ENCODE assay signal across 23 mouse cellular contexts in the genomic region with DNA sequence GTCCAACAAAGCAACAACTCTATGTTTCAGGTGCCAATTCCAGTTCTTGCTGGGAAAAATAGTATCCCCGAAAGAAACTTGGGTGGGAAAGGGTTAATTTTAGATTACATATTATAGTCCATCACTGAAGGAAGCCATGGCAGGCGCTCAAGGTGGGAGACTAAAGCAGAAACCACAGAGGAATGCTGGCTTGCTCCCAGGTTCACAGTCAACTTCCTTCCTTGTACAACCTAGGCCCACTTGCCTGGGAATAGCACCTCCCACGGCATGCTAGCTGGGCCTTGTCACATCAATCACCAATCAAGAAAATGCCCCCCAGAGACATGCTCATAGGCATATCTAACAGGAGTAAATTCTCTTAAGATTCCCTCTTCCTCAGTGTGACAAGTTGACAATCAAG. TPM values are rescaled to one million over a fixed set of nuclear protein-coding genes. Genes with fewer than 3 reads are reported as not detected.
DNase-seq lines count a peak whose midpoint lies in the region; ATAC-seq lines count a peak whose summit lies in the region.
"Had no signal": no experiment of that assay in that cellular context is flagged by ENCODE, and none has a peak within 500 bp of the region (broad histone marks: within the 10 kb centered on the region; RNA-seq: fewer than 3 reads in every experiment).

No protein-coding gene starts in this region.

- no peak overlapping the region for H3K4me2 ChIP-seq in liver, embryonic 15.5 days
- H3K4me2 ChIP-seq in liver, embryonic 11.5 days, result no peak overlapping the region
- no peak overlapping the region for H3K4me2 ChIP-seq in forebrain, embryonic 14.5 days (ENCODE audit: low read length)

- no peaks in the 10 kb centered on the region for H3K27me3 ChIP-seq in liver, embryonic 15.5 days
- H3K27me3 ChIP-seq in liver, embryonic 11.5 days (replicated peaks; ENCODE audit: control insufficient read depth, insufficient read depth, low read length), result no peaks in the 10 kb centered on the region
- H3K27me3 ChIP-seq in forebrain, embryonic 14.5 days (replicated peaks; ENCODE audit: control insufficient read depth, insufficient read depth, low read length), result no peaks in the 10 kb centered on the region
- H3K27me3 ChIP-seq: CH12.LX had no signal

- no peaks in the 10 kb centered on the region for H3K9me3 ChIP-seq in liver, embryonic 15.5 days (replicated peaks)
- no peaks in the 10 kb centered on the region for H3K9me3 ChIP-seq in liver, embryonic 11.5 days (ENCODE audit: control insufficient read depth, low read length)
- no peaks in the 10 kb centered on the region for H3K9me3 ChIP-seq in forebrain, embryonic 14.5 days (replicated peaks; ENCODE audit: control insufficient read depth, low read length)
- H3K9me3 ChIP-seq: G1E had no signal

- peaks cover 30% of the 10 kb centered on the region for H3K4me1 ChIP-seq in liver, embryonic 15.5 days (replicated peaks)
- peaks cover 6% of the 10 kb centered on the region for H3K4me1 ChIP-seq in liver, embryonic 11.5 days (replicated peaks; ENCODE audit: control insufficient read depth, insufficient read depth, low read length)
- no peaks in the 10 kb centered on the region for H3K4me1 ChIP-seq in forebrain, embryonic 14.5 days (ENCODE audit: control insufficient read depth, insufficient read depth, low read length)

- 65% methylated on average over 3 of the region's 3 CpGs for WGBS in liver, embryonic 15.5 days (ENCODE audit: insufficient replicate concordance)
- WGBS in liver, embryonic 11.5 days, result 70% methylated on average over 3 of the region's 3 CpGs
- 87% methylated on average over 3 of the region's 3 CpGs for WGBS in forebrain, embryonic 14.5 days

- 0 out of 2 replicates have a peak overlapping the region, but pooled peaks have one; percentile 3 for H3K27ac ChIP-seq in liver, embryonic 15.5 days (replicated peaks)
- H3K27ac ChIP-seq in liver, embryonic 11.5 days (ENCODE audit: low read depth, low read length), result no peak overlapping the region
- no peak overlapping the region for H3K27ac ChIP-seq in forebrain, embryonic 14.5 days (ENCODE audit: low read depth, low read length)

- no peak overlapping the region for H3K9ac ChIP-seq in liver, embryonic 15.5 days
- no peak overlapping the region for H3K9ac ChIP-seq in liver, embryonic 11.5 days (ENCODE audit: low read depth, low read length)
- H3K9ac ChIP-seq in forebrain, embryonic 14.5 days (ENCODE audit: low read length), result no peak overlapping the region

- ATAC-seq in liver, embryonic 15.5 days (ENCODE audit: insufficient read depth), result no peak
- ATAC-seq in liver, embryonic 11.5 days (replicated peaks; ENCODE audit: low FRiP score), result no peak
- peak; percentile 65 to 71 for ATAC-seq in hematopoietic stem cell, adult 5-6 weeks (replicated peaks in 1 of 2; ENCODE audit: insufficient read depth in 1 of 2, low FRiP score in 2 of 2, low TSS enrichment in 1 of 2, low read depth in 1 of 2, poor library complexity in 2 of 2, severe bottlenecking in 2 of 2)
- ATAC-seq in forebrain, embryonic 14.5 days, result no peak
- ATAC-seq: activated CD4-positive, CD25-positive, alpha-beta regulatory T cell, adult 4 months; CD4-positive, CD25-positive, alpha-beta regulatory T cell, adult 4 months; Patski had no signal

- DNase-seq in liver, embryonic 11.5 days (ENCODE audit: low spot score), result no peak
- peak; percentile 0 for DNase-seq in thymus, postnatal 25 days
- DNase-seq in thymus, postnatal 14 days, result no peak
- DNase-seq in 3T3-L1 (ENCODE audit: low read depth, low spot score), result peak; percentile 45
- DNase-seq in forebrain, embryonic 14.5 days (ENCODE audit: low spot score), result no peak
- no peak for DNase-seq in right cerebral cortex, adult 2 months (ENCODE audit: low spot score in 2 of 2)
- DNase-seq: adrenal gland, adult 2 months; adrenal gland, adult 8-10 months; adrenal gland, postnatal 10 days; adrenal gland, postnatal 14 days; adrenal gland, postnatal 25 days; adrenal gland, postnatal 36 days; B cell, adult 2 months; cerebellum, adult 11 months; cerebellum, adult 11-12 months; cerebellum, adult 18-20 months had no signal

- H3K36me3 ChIP-seq in liver, embryonic 15.5 days (replicated peaks), result no peaks in the 10 kb centered on the region
- H3K36me3 ChIP-seq in liver, embryonic 11.5 days (ENCODE audit: control insufficient read depth, insufficient read depth, low read length), result no peaks in the 10 kb centered on the region
- H3K36me3 ChIP-seq in forebrain, embryonic 14.5 days (ENCODE audit: control insufficient read depth, insufficient read depth, low read length), result no peaks in the 10 kb centered on the region
- H3K36me3 ChIP-seq: G1E had no signal

- no peak overlapping the region for H3K4me3 ChIP-seq in liver, embryonic 15.5 days (replicated peaks)
- H3K4me3 ChIP-seq in liver, embryonic 11.5 days (ENCODE audit: low read depth, low read length), result no peak overlapping the region
- no peak overlapping the region for H3K4me3 ChIP-seq in forebrain, embryonic 14.5 days (ENCODE audit: low read depth, low read length)

RNA-seq across cellular contexts. Expression of a gene that starts 32.0 kb away (rescaled TPM):
- 266 and 301 TPM in 2 replicates for polyA plus RNA-seq in liver, embryonic 15.5 days (2015; fragmentation: Nextera tagmentation; extraction: Ambion mirVana)
- polyA plus RNA-seq in liver, embryonic 11.5 days (2014; fragmentation: Nextera tagmentation; extraction: Ambion mirVana), result 261 and 281 TPM in 2 replicates
- 146 and 222 TPM in 2 replicates for total RNA-seq in hematopoietic stem cell, adult 5-6 weeks (2017)
- 97.9 and 120 TPM in 2 replicates for polyA plus RNA-seq in forebrain, embryonic 14.5 days (2014; fragmentation: Nextera tagmentation; extraction: Ambion mirVana)

Comparison
In these comparisons a context has a peak if more than half of its experiments do, and no peak if none do; other contexts are left out.
1. DNase-seq: peak in thymus, postnatal 25 days (single experiment) and 3T3-L1 (single experiment); none in liver, embryonic 11.5 days (single experiment), thymus, postnatal 14 days (single experiment), forebrain, embryonic 14.5 days (single experiment) and right cerebral cortex, adult 2 months (0 of 2).
2. ATAC-seq: peak in hematopoietic stem cell, adult 5-6 weeks (2 of 2); none in liver, embryonic 15.5 days (single experiment), liver, embryonic 11.5 days (single experiment) and forebrain, embryonic 14.5 days (single experiment).